Mouse (Mus musculus) left cerebral cortex, postnatal 14 days (tissue): ENCODE measurements around the gene Macrod1. TPM values are rescaled to one million over a fixed set of nuclear protein-coding genes. Genes with fewer than 3 reads are reported as not detected.
A peak's percentile ranks its signal among the peaks of the same experiment; 100 is the strongest.
"Not testable (repeated sequence)": the region's sequence is repeated elsewhere in the genome, so short reads cannot be mapped to it uniquely, and the experiment has no call there.

Source experiments
- DNase-seq, 2 experiments: peaks; one replicate each; pipeline ENCODE4 v3.0.0; 2021 to 2022; ENCODE audit warnings: low spot score in 2 of 2, mixed read lengths in 1 of 2
- intact Hi-C: fragments of 180-260 bp; cut with DNase I; formaldehyde crosslinking; loops from one replicate; pipeline ENCODE4 v1.15.1; 2025
- total RNA-seq, 2 experiments: library from RNA; stranded (reverse); gene quantifications; 2 replicates each; pipeline ENCODE4 v1.2.3; 2021

Macrod1 gene
- total RNA-seq, 2 experiments from 2014 or later, result 8.4 to 11.3 TPM

GRCm38 (mm10) chr19:7044706-7045105 is 11.9 kb upstream of the Macrod1 start:
- DNase-seq, result no peak
- intact Hi-C loops, result no loop called here

GRCm38 (mm10) chr19:7053382-7053781 is 3.2 kb upstream of the Macrod1 start:
- DNase-seq, result not testable (repeated sequence)
- intact Hi-C loops, result loop anchor here (10.0 kb wide), 1 partner anchor 291 kb away; the partner anchor contains the start of gene Mark2

- DNase-seq, result no peak
- intact Hi-C loops, result loop anchor here (10.0 kb wide), 1 partner anchor 290 kb away; the partner anchor contains the start of gene Mark2
These were observed 1.8 kb upstream of the Macrod1 start for GRCm38 (mm10) chr19:7054772-7055171.

DNA sequence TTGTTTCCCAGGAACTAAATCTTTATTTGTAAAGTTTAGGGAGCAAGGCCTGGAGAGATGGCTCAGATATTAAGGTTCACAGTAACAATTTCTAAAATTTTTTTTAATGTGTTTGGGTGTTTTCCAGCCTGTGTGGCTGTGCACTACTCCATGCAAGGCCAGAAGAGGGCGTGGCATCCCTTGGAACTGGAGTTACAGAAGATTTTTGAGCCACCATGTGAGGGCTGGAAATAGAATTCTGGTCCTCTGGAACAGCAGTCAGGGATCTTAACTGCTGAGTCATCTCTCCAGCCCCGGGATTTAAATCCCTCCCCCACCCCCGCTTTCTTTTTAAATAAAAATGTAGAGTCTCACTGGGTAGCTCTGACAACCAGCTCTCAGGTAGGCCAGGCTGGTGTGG is 1.4 kb upstream of the Macrod1 start:
- peak in 1 of 2 experiments; percentile 48 for DNase-seq
- intact Hi-C loops, result loop anchor here (10.0 kb wide), 1 partner anchor 290 kb away; the partner anchor contains the start of gene Mark2

DNA sequence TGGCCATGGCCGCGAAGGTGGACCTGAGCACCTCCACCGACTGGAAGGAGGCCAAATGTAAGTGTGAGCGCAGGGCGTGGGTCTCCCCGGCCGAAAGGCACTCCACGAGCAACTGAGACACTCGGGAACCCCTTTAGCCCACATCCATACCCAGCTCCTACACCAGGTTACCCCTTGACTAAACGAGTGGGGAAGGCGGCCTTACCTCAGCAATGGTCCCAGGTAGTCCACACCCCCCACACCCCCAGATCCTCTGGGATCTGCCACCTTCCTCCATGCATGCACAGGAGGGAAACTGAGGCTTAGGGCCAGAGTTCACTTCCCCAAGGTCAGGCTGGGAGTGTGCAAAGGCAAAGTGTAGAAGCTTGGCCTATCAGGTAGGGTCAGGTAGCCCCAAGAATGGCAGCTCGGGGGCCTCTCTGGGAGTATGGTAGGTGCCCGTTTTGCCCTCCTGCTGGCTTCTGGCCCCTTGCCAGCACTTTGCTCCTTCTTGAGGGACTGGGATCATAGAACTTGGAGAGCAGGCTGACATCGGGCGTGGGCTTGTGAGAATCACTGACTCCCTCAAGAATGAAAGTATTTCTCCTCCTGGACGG is 614 bp downstream of the Macrod1 start:
- DNase-seq, result no peak
- intact Hi-C loops, result loop anchor here (10.0 kb wide), 1 partner anchor 288 kb away; the partner anchor contains the start of gene Mark2

GRCm38 (mm10) chr19:7057722-7058207 is 1.2 kb downstream of the Macrod1 start:
- DNase-seq, result peak; percentile 65 to 70

DNA sequence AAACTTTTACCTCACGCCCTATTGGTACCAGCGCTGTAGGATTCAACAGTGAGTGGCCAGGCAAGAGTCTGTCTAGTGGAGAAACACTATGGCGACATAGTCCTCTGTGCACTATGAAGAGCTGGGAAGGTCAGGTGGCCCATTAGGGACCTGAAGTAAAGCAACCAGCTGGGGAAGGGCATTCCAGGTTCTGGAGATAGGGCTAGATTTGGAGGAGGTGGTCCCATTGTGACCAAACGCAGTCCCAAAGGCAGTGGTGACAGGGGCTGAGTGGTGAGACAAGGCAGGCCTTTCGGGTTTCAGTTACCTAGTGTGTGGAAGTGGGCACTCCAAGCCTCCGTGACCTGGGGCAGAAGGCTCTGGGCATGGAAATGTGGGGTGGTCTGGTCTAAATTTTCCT is 1.9 kb downstream of the Macrod1 start:
- no peak for DNase-seq
- intact Hi-C loops, result loop anchor here (10.0 kb wide), 1 partner anchor 286 kb away; the partner anchor contains the start of gene Mark2

More at GRCm38 (mm10) chr19:7057722-7058207, 1.2 kb downstream of the Macrod1 start:
- intact Hi-C loops, result loop anchor here (10.0 kb wide), 1 partner anchor 287 kb away; the partner anchor contains the start of gene Mark2

GRCm38 (mm10) chr19:7062110-7062509 is 5.5 kb downstream of the Macrod1 start:
- intact Hi-C loops, result no loop called here

DNA sequence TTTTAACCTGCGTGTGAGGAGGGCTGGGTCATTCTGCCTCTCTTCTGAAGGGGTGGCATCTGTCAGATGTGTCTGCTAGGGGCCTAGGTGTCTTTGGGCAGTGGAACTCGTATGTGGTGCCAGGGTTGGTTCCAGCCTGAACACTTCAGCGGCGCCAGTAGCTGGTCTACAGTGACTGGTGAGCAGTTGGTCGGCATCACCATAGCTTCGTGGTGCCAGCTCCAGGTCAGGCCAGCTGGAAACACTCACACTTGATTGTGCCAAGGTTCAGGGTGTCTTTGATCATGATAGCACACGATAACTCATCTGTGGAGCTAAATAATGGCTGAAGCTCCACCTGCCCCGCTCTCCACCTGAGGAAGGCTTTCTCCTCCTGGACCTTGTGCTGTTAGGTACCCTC is 6.3 kb downstream of the Macrod1 start:
- DNase-seq, result no peak
- intact Hi-C loops, result no loop called here

More at GRCm38 (mm10) chr19:7062110-7062509, 5.5 kb downstream of the Macrod1 start:
- no peak for DNase-seq

GRCm38 (mm10) chr19:7064571-7064970 is 8.0 kb downstream of the Macrod1 start:
- peak; percentile 87 to 88 for DNase-seq
- intact Hi-C loops, result no loop called here

DNA sequence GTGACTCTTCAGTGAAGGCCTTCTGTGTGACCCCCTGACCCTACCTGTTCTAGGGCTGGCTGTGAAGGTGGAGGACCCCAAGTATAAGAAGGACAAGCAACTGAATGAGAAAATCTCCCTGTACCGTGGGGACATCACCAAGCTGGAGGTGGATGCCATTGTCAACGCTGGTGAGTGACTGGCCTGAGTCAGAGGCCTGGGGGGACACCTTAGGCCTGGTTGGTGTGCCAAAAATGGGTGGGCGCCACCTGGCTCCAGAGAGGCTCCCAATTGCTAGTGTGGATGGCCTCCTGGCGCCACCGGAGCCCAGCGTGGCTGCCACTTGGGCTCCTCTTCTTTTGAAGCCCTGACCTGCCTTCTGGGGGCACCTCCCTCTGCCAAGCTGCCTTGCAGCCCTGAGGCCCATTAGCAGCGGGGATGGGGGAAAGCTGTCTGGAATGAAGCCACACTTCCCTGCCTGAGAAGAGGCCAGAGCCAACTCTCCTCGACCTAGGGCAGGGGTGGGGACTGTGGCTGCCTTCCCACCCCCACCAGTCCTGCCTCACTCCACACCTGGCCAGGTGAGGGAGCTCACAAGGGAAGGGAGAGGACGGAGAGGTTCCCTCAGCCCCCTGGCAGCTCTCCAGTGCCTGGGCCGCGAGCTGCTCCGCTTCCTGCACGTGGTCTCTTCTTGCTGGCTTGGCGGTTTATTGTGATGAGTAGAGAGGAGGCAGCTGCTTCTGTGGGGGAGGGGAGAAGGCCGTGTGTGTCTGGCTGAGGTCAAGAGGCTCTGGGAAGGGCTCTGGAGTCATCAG is 9.6 kb downstream of the Macrod1 start:
- DNase-seq, result no peak
- intact Hi-C loops, result loop anchor here (5.0 kb wide), 1 partner anchor 351 kb away; the partner anchor contains the start of gene 2700081O15Rik

DNA sequence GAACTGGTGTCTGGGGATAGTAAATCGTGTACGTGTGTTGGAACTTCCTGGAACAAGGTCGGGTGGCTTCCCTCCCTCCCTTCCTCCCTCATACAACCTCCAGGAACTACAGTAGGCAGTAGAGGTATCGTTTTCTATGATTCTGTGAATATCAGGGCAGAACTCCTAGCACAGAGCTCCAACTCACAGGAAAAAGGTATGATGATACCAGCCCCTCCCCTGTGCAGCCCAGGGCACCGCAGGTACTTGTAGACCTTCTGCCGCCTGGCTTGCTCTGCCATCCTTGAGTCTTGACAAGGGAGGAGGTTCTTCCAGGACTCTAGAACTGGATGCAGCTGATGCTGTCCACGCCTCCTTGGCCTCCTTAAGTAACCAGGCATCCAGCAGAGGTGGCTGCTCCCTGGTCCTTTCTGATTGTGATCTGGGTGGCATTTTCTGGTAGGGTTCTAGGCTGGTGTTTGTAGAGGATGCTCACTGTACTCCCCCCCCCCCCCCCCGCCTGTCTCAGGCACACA is 10.3 kb downstream of the Macrod1 start:
- DNase-seq, result no peak
- intact Hi-C loops, result loop anchor here (5.0 kb wide), 1 partner anchor 350 kb away; the partner anchor contains the start of gene 2700081O15Rik

DNA sequence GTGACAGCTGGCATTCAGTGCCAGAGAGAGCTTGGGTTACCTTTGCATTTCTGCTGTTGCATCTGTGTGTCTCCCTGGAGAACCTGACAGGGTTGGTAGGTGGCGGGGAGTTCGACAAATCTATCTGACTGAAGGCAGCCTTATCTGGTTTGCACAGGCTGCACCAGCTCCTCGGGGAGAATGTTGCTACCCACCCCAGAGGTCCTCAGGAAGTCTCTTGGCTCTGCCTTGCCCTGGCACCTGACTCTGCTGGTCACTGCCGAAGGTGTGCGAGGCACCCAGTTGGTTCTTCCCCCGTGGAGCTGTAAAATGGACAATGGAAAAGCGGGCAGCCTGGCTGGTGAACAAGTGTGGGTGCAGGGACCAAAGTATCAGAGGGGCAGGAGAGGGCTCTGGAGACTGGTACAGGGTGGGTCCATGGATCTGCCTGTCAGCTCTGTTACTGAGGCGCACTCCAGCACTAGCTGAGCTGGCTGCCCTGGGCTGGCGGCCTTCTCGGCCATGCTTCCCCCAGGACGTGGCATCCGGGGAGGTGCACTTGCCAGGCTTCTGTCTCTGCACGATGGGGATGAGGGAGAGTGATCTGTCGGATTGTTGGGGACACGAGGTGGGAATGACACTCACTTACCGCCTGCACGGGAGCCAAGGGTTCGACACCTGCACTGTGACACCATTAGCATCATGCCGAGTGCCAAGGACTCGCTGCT is 10.9 kb downstream of the Macrod1 start:
- DNase-seq, result no peak
- intact Hi-C loops, result loop anchor here (1.0 to 5.0 kb wide), 3 partner anchors 93 to 350 kb away; partner anchors contain the start of gene 2700081O15Rik

GRCm38 (mm10) chr19:7068136-7068535 is 11.5 kb downstream of the Macrod1 start:
- intact Hi-C loops, result loop anchor here (1.0 to 5.0 kb wide), 3 partner anchors 92 to 349 kb away; partner anchors contain the start of gene 2700081O15Rik
- DNase-seq, result peak; percentile 63 to 84

GRCm38 (mm10) chr19:7068661-7069531 is 12.3 kb downstream of the Macrod1 start:
- intact Hi-C loops, result loop anchor here (1.0 to 5.0 kb wide), 3 partner anchors 91 to 348 kb away; partner anchors contain the start of gene 2700081O15Rik

GRCm38 (mm10) chr19:7069781-7070763 is 13.5 kb downstream of the Macrod1 start:
- intact Hi-C loops, result loop anchor here (2.0 to 5.0 kb wide), 2 partner anchors 127 to 347 kb away; partner anchors contain the start of gene 2700081O15Rik

More at GRCm38 (mm10) chr19:7068661-7069531, 12.3 kb downstream of the Macrod1 start:
- no peak for DNase-seq

DNA sequence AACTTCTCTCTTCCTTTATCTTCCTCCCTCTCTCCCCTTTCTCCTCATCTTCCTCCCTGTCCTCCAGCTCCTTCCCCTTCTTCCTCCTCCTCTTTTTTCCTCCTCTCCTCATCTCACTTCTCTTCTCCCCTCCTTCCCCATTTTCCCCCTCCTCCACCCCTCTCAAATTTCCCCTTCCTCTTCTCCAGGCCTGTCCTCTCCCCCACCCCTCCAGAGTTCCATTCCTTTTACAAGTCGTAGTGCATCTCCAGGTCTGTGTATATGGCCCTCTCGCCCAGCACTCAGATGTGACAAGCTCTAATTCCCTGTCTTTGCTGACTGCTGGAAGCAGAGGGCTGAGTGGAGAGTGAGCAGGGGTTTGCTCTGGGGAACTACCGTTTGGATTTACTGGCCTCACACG is 14.2 kb downstream of the Macrod1 start:
- no peak for DNase-seq
- intact Hi-C loops, result no loop called here

More at GRCm38 (mm10) chr19:7069781-7070763, 13.5 kb downstream of the Macrod1 start:
- no peak for DNase-seq
